In genomic region chr5:139736504-139736940, GRCm38 (mm10) we compare ENCODE assay signal across 8 mouse cellular contexts. TPM values are rescaled to one million over a fixed set of nuclear protein-coding genes. Genes with fewer than 3 reads are reported as not detected.
DNase-seq lines count a peak whose midpoint lies in the region; ATAC-seq and TF ChIP-seq lines count a peak whose summit lies in the region.

No protein-coding gene starts in this region.

- H3K27me3 ChIP-seq in intestine, embryonic 15.5 days (replicated peaks): no peaks in the 10 kb centered on the region
- H3K27me3 ChIP-seq in midbrain, postnatal 0 days (ENCODE audit: insufficient read depth, low read length): no peaks in the 10 kb centered on the region

- H3K4me1 ChIP-seq in embryonic fibroblast, embryonic 13.5 days (ENCODE audit: control insufficient read depth, insufficient read depth, low read length): peaks cover 8% of the 10 kb centered on the region
- peaks cover 45% of the 10 kb centered on the region for H3K4me1 ChIP-seq in intestine, embryonic 15.5 days (replicated peaks)
- 0 out of 2 replicates have a peak, but pooled peaks cover 24% of the 10 kb centered on the region for H3K4me1 ChIP-seq in midbrain, postnatal 0 days (ENCODE audit: insufficient read depth, low read length)

- no peak for DNase-seq in left cerebral cortex, adult 2 months (ENCODE audit: extremely low spot score in 1 of 2, low spot score in 2 of 2)
- no peak for DNase-seq in left cerebral cortex, adult 9 months (ENCODE audit: low spot score in 2 of 2)
- DNase-seq in midbrain, postnatal 0 days (ENCODE audit: low spot score): no peak
- DNase-seq in embryo, embryonic 10.5 days (ENCODE audit: low spot score): no peak
- no peak for DNase-seq in frontal cortex, postnatal 36 days (ENCODE audit: low spot score in 2 of 2)
- DNase-seq in layer of hippocampus, postnatal 25 days (ENCODE audit: extremely low spot score in 1 of 2, low spot score in 1 of 2): no peak

- 13% methylated on average over 10 of the region's 10 CpGs for WGBS in intestine, embryonic 15.5 days
- 8% methylated on average over 10 of the region's 10 CpGs for WGBS in midbrain, postnatal 0 days

- TF ChIP-seq CTCF in left cerebral cortex, adult 2 months (IDR thresholded peaks at IDR 0.05): no peak
- no peak for TF ChIP-seq CTCF in embryonic fibroblast, embryonic 13.5 days (IDR thresholded peaks at IDR 0.05; ENCODE audit: borderline replicate concordance, insufficient read depth, low read length)
- no peak for TF ChIP-seq CTCF in midbrain, postnatal 0 days (IDR thresholded peaks at IDR 0.05)

- 0 out of 2 replicates have a peak overlapping the region, but pooled peaks have one; percentile 20 for H3K9ac ChIP-seq in intestine, embryonic 15.5 days
- H3K9ac ChIP-seq in midbrain, postnatal 0 days (replicated peaks; ENCODE audit: low read length, poor library complexity, severe bottlenecking): no peak overlapping the region

- no peaks in the 10 kb centered on the region for H3K9me3 ChIP-seq in intestine, embryonic 15.5 days
- H3K9me3 ChIP-seq in midbrain, postnatal 0 days (ENCODE audit: low read length): no peaks in the 10 kb centered on the region

- peak overlapping the region; percentile 52; the same call in 1 of the 2 replicates for H3K4me3 ChIP-seq in left cerebral cortex, adult 2 months
- no peak overlapping the region for H3K4me3 ChIP-seq in embryonic fibroblast, embryonic 13.5 days (ENCODE audit: insufficient read depth, low read length)
- H3K4me3 ChIP-seq in intestine, embryonic 15.5 days (replicated peaks): 0 out of 2 replicates have a peak overlapping the region, but pooled peaks have one; percentile 15
- peak overlapping the region; percentile 63 for H3K4me3 ChIP-seq in midbrain, postnatal 0 days (ENCODE audit: low read depth, low read length)

- intact Hi-C loops in left cerebral cortex, adult 2 months (cut with DNase I): no loop called here

- peak; percentile 31 for ATAC-seq in intestine, embryonic 15.5 days
- peak; percentile 38 for ATAC-seq in midbrain, postnatal 0 days (ENCODE audit: low FRiP score)

- H3K4me2 ChIP-seq in intestine, embryonic 15.5 days (replicated peaks): peak overlapping the region; percentile 98
- peak overlapping the region; percentile 94 for H3K4me2 ChIP-seq in midbrain, postnatal 0 days (ENCODE audit: low read depth, low read length, poor library complexity, severe bottlenecking)

- no peak for TF ChIP-seq POLR2A in embryonic fibroblast, embryonic 13.5 days (IDR thresholded peaks at IDR 0.05; ENCODE audit: low read depth, low read length)

- no peaks in the 10 kb centered on the region for H3K36me3 ChIP-seq in intestine, embryonic 15.5 days
- H3K36me3 ChIP-seq in midbrain, postnatal 0 days (ENCODE audit: insufficient read depth, low read length): no peaks in the 10 kb centered on the region

- H3K27ac ChIP-seq in left cerebral cortex, adult 2 months: no peak overlapping the region
- H3K27ac ChIP-seq in embryonic fibroblast, embryonic 13.5 days (ENCODE audit: insufficient read depth, low read length): 0 out of 2 replicates have a peak overlapping the region, but pooled peaks have one; percentile 2
- H3K27ac ChIP-seq in intestine, embryonic 15.5 days: peak overlapping the region; percentile 85
- 0 out of 2 replicates have a peak overlapping the region, but pooled peaks have one; percentile 32 for H3K27ac ChIP-seq in midbrain, postnatal 0 days (ENCODE audit: low read depth, low read length)

RNA-seq across cellular contexts. Expression of gene Micall2, which starts 0.4 kb away (rescaled TPM):
- 1 to 10 TPM; 2.2 to 3.7 TPM for total RNA-seq in left cerebral cortex, adult 2 months (2021)
- polyA plus RNA-seq in embryonic fibroblast, embryonic 13.5 days (2011; ENCODE audit: insufficient read length, low read depth, missing spikeins): 13.3 and 17.0 TPM in 2 replicates
- polyA plus RNA-seq in intestine, embryonic 15.5 days (2015; fragmentation: Nextera tagmentation; extraction: Ambion mirVana): 8.3 and 8.4 TPM in 2 replicates
- 10.8 and 16.6 TPM in 2 replicates for total RNA-seq in midbrain, postnatal 0 days (2014; rRNA removed)
- polyA plus RNA-seq in midbrain, postnatal 0 days (2015; fragmentation: Nextera tagmentation; extraction: Ambion mirVana): 15.1 and 17.4 TPM in 2 replicates
- total RNA-seq in layer of hippocampus, postnatal 25 days (2021): 1 to 10 TPM; 1.7 to 2.5 TPM

RNA-seq across cellular contexts. Expression of gene Ints1, which starts 39.0 kb away (rescaled TPM):
- total RNA-seq in left cerebral cortex, adult 2 months (2021): 100 to 1,000 TPM in 1 of 2 experiments, 10 to 100 TPM in 1; 91.9 to 102 TPM
- 40.0 and 43.6 TPM in 2 replicates for polyA plus RNA-seq in embryonic fibroblast, embryonic 13.5 days (2011; ENCODE audit: insufficient read length, low read depth, missing spikeins)
- polyA plus RNA-seq in intestine, embryonic 15.5 days (2015; fragmentation: Nextera tagmentation; extraction: Ambion mirVana): 22.2 and 25.4 TPM in 2 replicates
- 129 and 130 TPM in 2 replicates for total RNA-seq in midbrain, postnatal 0 days (2014; rRNA removed)
- polyA plus RNA-seq in midbrain, postnatal 0 days (2015; fragmentation: Nextera tagmentation; extraction: Ambion mirVana): 27.1 and 29.1 TPM in 2 replicates
- 100 to 1,000 TPM in 1 of 2 experiments, 10 to 100 TPM in 1; 79.4 to 103 TPM for total RNA-seq in layer of hippocampus, postnatal 25 days (2021)

RNA-seq across cellular contexts. Expression of gene Mafk, which starts 54.8 kb away (rescaled TPM):
- total RNA-seq in left cerebral cortex, adult 2 months (2021): 10 to 100 TPM in 1 of 2 experiments, 1 to 10 TPM in 1; 8.9 to 11.5 TPM
- polyA plus RNA-seq in embryonic fibroblast, embryonic 13.5 days (2011; ENCODE audit: insufficient read length, low read depth, missing spikeins): 12.9 and 17.4 TPM in 2 replicates
- 17.6 and 20.7 TPM in 2 replicates for polyA plus RNA-seq in intestine, embryonic 15.5 days (2015; fragmentation: Nextera tagmentation; extraction: Ambion mirVana)
- 15.2 and 17.8 TPM in 2 replicates for total RNA-seq in midbrain, postnatal 0 days (2014; rRNA removed)
- polyA plus RNA-seq in midbrain, postnatal 0 days (2015; fragmentation: Nextera tagmentation; extraction: Ambion mirVana): 8.7 and 9.3 TPM in 2 replicates
- total RNA-seq in layer of hippocampus, postnatal 25 days (2021): 10 to 100 TPM; 10.0 to 10.6 TPM
